Mouse (Mus musculus): ENCODE measurements at regions not wholly inside any gene's neighbourhood (a gene's known extent, or its start where the extent isn't known, plus 50 kb on each side); places are given as distances from the start of the nearest gene placed in this dataset.

- no peaks in the 10 kb centered on the region for H3K36me3 ChIP-seq
- 63% methylated on average over 6 of the region's 6 CpGs for WGBS
- no peak for DNase-seq (ENCODE audit: low spot score)
Observed at GRCm38 (mm10) chr17:87583575-87583974, 52.2 kb upstream of the Epcam start.

GRCm38 (mm10) chr17:87585355-87585754, 50.4 kb upstream of the Epcam start:
- DNase-seq (ENCODE audit: low spot score), result no peak
- Histone ChIP-seq H3K4me3 (no peak overlapping the region), H3K27me3 (ENCODE audit: low read depth, poor library complexity, severe bottlenecking) (no peaks in the 10 kb centered on the region), H3K4me1 (no peaks in the 10 kb centered on the region), H3K9me3 (replicated peaks) (peaks cover 2% of the 10 kb centered on the region; the same call in 1 of the 2 replicates), H3K27ac (no peak overlapping the region), H3K36me3 (no peaks in the 10 kb centered on the region)
- WGBS, result 69% methylated on average over 6 of the region's 6 CpGs

More at GRCm38 (mm10) chr17:87583575-87583974, 52.2 kb upstream of the Epcam start:
- H3K27ac ChIP-seq, result no peak overlapping the region
- peaks cover 2% of the 10 kb centered on the region; the same call in 1 of the 2 replicates for H3K9me3 ChIP-seq (replicated peaks)
- no peaks in the 10 kb centered on the region for H3K27me3 ChIP-seq (ENCODE audit: low read depth, poor library complexity, severe bottlenecking)
- H3K4me1 ChIP-seq, result no peaks in the 10 kb centered on the region
- H3K4me3 ChIP-seq, result no peak overlapping the region

All from limb, embryonic 10.5 days (tissue).